Mouse (Mus musculus) layer of hippocampus, postnatal 36 days (tissue): ENCODE data around the gene Dcbld2. TPM values are rescaled to one million over a fixed set of nuclear protein-coding genes. Genes with fewer than 3 reads are reported as not detected.
"Not testable (repeated sequence)": the region's sequence is repeated elsewhere in the genome, so short reads cannot be mapped to it uniquely, and the experiment has no call there.

Experiments
- DNase-seq, 2 experiments: peaks; one replicate each; pipeline ENCODE4 v3.0.0; 2022
- total RNA-seq, 2 experiments: library from RNA; stranded (reverse); gene quantifications; 2 replicates each; pipeline ENCODE4 v1.2.3; 2021

Dcbld2 gene
- total RNA-seq, 2 experiments from 2014 or later: 12.2 to 13.2 TPM

- DNase-seq: no peak
These were observed 42.4 kb downstream of the Dcbld2 start for GRCm38 (mm10) chr16:58450648-58451047.

DNA sequence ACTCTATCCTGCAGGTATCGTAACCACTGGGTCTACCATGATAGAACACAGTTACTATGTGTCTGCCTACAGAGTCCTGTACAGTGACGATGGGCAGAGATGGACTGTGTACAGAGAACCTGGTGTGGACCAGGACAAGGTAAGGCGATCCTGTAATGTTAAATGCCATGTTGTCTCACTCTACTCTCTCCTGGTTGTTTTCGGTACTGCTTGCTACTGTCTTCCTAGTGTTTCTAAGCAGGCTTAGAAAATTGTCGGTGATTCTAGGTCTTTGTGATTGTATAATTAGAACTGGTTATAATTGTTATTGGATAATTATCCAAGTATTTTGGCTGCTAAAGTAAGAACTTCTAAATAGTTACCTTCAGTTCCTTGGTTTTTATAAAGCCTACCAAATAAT is 43.4 kb downstream of the Dcbld2 start:
- DNase-seq: no peak

GRCm38 (mm10) chr16:58453138-58453537 is 44.9 kb downstream of the Dcbld2 start:
- DNase-seq: no peak

DNA sequence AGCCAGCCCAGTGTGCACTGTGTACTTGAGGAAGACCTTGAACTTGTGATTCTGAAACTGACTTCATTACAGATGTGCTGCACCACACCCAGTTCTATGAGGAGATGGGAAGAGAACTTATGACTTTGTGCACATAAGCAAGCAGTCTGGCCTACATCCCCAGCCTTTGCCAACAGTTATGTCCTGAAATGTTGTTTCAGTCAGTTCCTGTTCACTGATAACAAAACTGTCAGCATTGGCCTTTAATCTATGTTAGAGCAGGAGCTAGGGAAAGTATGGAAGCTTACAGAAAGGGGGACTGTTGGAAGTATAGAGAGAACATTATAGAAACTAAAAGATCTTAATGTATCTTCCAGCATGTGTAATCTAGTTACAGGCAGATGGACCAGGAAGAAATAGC is 45.6 kb downstream of the Dcbld2 start:
- DNase-seq: no peak

- peak; percentile 33 to 36 for DNase-seq
These were observed 46.4 kb downstream of the Dcbld2 start for GRCm38 (mm10) chr16:58454617-58455016.

- no peak for DNase-seq
These were observed 46.9 kb downstream of the Dcbld2 start for GRCm38 (mm10) chr16:58455118-58455517.

GRCm38 (mm10) chr16:58456445-58456844 is 48.2 kb downstream of the Dcbld2 start:
- DNase-seq: no peak

- DNase-seq: no peak
These were observed 48.7 kb downstream of the Dcbld2 start for GRCm38 (mm10) chr16:58456991-58457390.

DNA sequence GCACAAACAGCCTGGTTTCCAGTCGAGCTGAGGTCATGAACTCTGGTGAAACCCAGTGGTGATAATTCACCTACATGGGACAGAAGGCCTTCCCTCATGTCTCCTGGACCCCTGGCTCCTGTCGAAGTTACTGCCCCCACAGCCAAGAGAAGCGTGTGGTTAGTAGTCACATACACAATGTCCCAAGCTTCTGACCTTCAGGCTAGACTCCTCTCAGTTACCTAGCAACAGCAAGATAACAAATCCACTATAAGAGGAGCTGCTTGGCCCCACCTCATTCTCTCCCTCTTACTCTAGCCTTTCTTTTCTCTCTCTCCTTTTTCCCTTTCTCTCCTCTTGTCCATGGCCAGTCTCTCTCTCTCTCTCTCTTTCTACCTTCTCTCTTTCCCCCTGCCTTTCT is 51.7 kb downstream of the Dcbld2 start:
- not testable (repeated sequence) for DNase-seq

GRCm38 (mm10) chr16:58460386-58460785 is 52.1 kb downstream of the Dcbld2 start:
- DNase-seq: no peak

- no peak for DNase-seq
These were observed 53.7 kb downstream of the Dcbld2 start for GRCm38 (mm10) chr16:58461856-58462518.

DNA sequence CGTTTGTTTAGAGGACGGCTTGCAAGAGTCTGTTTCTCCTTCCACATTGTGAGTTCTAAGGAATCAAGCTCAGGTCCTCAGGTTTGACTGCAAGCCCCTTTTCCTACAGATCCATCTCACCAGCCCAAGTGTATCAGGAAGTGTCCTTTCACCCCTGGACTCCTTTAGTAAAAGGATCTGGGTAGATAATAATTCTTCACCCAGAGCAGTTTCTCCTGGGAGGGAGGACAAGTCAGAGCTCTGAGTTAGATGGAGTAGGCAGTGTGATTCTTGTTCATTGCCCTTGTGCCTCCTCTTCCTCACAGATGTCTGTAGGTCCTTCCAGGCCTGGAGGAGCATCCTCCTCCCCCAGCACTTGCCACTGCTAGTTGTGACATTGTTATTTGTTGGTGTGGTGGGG is 54.3 kb downstream of the Dcbld2 start:
- no peak for DNase-seq

- DNase-seq: no peak
These were observed 55.8 kb downstream of the Dcbld2 start for GRCm38 (mm10) chr16:58464051-58464450.

GRCm38 (mm10) chr16:58465412-58465811 is 57.2 kb downstream of the Dcbld2 start:
- DNase-seq: no peak

DNA sequence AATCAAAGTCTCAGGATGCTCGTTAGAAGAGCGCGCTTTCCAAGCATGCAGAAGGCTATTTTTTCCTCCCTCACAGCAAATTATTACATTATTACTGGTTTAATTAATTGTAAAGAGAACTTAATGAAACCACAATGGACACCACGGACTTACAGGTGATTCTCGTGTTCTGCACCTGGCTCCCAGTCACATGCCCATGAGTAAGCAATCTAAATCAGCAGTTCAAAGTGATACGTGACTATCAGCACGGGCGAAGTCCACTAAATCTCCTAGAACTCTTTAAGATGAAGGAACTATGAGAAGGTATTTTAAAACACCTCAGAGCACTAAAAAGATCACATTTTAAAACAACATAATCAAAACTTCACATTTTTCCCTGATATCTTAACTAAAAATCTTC is 61.8 kb downstream of the Dcbld2 start:
- DNase-seq: no peak

DNA sequence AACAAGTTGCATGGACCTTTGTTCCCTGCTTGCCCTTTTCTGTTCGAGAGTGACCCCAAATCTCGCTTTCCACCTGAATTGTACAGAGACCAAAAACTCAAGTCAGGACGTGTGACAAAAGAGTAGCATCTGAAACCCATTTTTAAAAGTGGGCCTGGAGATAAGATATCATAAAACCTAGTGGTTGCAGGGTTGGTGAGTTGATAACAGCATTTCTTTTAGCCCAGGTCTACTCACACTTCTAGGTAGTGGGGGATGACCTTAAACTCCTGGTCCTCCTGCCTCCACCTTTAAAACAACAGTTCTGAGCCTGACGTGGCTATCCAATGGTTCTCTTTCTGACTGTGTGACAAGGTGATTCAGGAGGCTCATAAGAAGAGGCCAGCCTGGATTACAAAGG is 62.6 kb downstream of the Dcbld2 start:
- DNase-seq: no peak

GRCm38 (mm10) chr16:58474875-58475274 is 66.6 kb downstream of the Dcbld2 start:
- no peak for DNase-seq

DNA sequence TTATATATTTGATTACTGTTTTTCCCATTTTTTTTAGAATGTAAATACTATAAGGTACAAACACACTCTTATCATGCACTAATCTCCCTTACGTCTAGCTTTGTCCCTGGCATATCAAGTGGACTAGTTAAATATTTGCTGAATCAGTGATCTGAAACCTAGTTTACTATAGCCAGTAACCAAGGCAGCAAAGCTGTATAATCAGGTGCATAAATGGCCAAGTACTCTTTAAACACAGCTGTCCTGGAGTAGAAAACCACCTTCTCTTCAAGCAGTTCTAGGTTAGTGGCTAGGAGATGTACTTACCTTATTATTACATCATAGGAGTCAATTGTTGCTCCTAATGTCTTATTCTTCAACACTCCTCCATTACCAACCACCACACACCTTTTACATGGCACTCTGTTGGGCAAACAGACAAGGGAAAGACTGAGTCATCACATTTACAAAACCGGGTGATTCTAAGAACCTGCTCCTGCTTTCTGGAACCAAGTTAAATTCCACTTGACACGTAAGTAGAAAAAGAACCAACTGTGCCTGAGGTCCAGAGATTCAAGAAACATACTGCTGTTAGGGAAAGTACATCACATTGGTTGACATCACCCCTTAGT is 67.4 kb downstream of the Dcbld2 start:
- no peak for DNase-seq

DNA sequence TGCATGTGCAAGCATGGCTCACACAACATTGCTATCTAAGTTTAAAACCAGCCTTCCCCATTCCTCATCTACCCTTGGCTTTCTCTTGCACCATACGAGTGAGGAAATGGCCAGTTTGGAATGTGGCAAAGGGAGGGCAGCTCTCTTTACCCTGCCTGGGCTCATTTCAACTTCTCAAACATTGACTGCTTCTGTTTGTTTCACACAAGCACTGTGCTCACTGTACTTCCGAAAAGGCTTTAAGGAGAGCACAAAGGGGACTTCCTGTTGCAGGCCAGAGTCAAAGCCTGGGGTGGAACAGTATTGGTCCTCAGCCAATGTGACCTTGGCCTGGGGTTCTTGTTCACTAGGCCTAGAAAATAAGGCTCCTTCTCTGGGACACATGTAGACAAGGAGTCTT is 68.1 kb downstream of the Dcbld2 start:
- no peak for DNase-seq

DNA sequence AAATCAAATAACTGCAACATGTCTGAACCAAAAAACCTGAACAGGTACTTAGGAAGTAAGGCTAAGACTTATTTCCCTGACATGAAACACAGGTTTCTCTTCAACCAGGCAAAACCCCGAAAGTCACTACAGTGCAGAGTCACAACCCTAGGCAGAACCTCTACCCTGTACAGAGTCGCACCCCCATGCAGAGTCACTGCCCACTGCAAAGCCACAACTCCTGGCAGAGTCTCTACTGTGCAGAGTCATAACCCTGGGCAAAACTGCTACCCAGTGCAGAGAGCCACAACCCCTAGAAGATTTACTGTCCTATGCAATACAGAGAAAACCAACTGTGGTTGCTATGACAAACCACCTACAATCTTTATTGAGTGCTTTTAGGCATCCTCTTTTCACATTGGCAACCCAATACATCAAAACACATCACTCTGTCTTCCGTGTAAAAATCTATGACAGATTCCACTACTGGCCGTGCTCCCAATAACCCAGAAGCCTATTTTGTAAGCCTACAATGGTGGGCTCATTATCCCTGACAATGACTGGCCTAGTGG is 71.7 kb downstream of the Dcbld2 start:
- DNase-seq: no peak

- DNase-seq: no peak
These were observed 73.1 kb downstream of the Dcbld2 start for GRCm38 (mm10) chr16:58481219-58481905.

DNA sequence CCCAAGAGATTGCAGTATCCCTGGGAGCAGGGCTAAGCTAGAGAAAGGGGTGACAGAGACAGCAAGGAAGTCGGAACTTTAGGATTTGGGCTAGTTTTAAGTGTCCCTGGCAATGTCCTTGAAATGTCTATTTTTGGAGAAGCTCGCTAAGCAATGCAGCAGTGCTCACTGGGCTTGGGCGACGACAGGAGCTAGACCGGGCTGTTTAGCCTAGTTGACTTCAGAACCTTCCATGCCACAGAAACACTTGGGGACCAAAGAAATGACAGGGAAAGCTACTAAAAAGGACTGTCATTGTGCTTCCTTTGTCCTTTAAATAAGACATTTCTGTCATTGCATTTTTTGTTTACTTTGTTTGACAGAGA is 73.6 kb downstream of the Dcbld2 start:
- no peak for DNase-seq

GRCm38 (mm10) chr16:58482296-58482695 is 74.1 kb downstream of the Dcbld2 start:
- DNase-seq: no peak

GRCm38 (mm10) chr16:58487861-58488260 is 79.6 kb downstream of the Dcbld2 start:
- DNase-seq: no peak
